Mouse (Mus musculus) spleen, postnatal 36 days (tissue): ENCODE results near the gene Bloc1s2.
A peak's percentile ranks its signal among the peaks of the same experiment; 100 is the strongest.
"Not testable (repeated sequence)": the region's sequence is repeated elsewhere in the genome, so short reads cannot be mapped to it uniquely, and the experiment has no call there.

ENCODE experiments used
- DNase-seq, 2 experiments: peaks; one replicate each; pipeline ENCODE4 v3.0.0; 2022; ENCODE audit warnings: low spot score in 2 of 2, mixed read lengths in 1 of 2

The Bloc1s2 gene

GRCm38 (mm10) chr19:44127729-44128497 is 18.3 kb downstream of the Bloc1s2 start:
- no peak for DNase-seq

GRCm38 (mm10) chr19:44121137-44121536 is 25.1 kb downstream of the Bloc1s2 start:
- no peak for DNase-seq

GRCm38 (mm10) chr19:44120686-44121085 is 25.6 kb downstream of the Bloc1s2 start:
- DNase-seq = not testable (repeated sequence)

GRCm38 (mm10) chr19:44117793-44118192 is 28.5 kb downstream of the Bloc1s2 start:
- DNase-seq = peak; percentile 28 to 42

GRCm38 (mm10) chr19:44111706-44112105 is 34.5 kb downstream of the Bloc1s2 start:
- no peak for DNase-seq

- DNase-seq = no peak
Measured at GRCm38 (mm10) chr19:44110356-44110755, 35.9 kb downstream of the Bloc1s2 start.

GRCm38 (mm10) chr19:44108996-44109395 is 37.2 kb downstream of the Bloc1s2 start:
- DNase-seq = no peak

- DNase-seq = no peak
Measured at GRCm38 (mm10) chr19:44107661-44108521, 38.4 kb downstream of the Bloc1s2 start.

GRCm38 (mm10) chr19:44106831-44107660 is 39.2 kb downstream of the Bloc1s2 start, which contains the start of gene Chuk:
Gene Chuk (minus strand): TSS chr19:44107480.
- peak; percentile 92 to 93 for DNase-seq

- no peak for DNase-seq
Measured at GRCm38 (mm10) chr19:44104393-44104792, 41.9 kb downstream of the Bloc1s2 start.

GRCm38 (mm10) chr19:44103001-44103400 is 43.2 kb downstream of the Bloc1s2 start:
- DNase-seq = no peak

GRCm38 (mm10) chr19:44100840-44101239 is 45.4 kb downstream of the Bloc1s2 start:
- no peak for DNase-seq
